Mouse (Mus musculus) lung, adult 2 months (tissue): ENCODE measurements around the gene Ptprm. TPM values are rescaled to one million over a fixed set of nuclear protein-coding genes. Genes with fewer than 3 reads are reported as not detected.

Source experiments
- DNase-seq: peaks from one replicate; pipeline ENCODE4 v3.0.0; 2022
- H3K4me1 ChIP-seq: fragments of 200-500 bp; 2 replicates; pipeline ENCODE4 v1.6.1; 2011; ENCODE audit warnings: low read length; ENCODE audit not compliant: control insufficient read depth, insufficient read depth
- H3K4me3 ChIP-seq: fragments of 200-500 bp; replicated peaks from 2 replicates; pipeline ENCODE3; 2011; ENCODE audit warnings: low read depth, mild to moderate bottlenecking, control low read depth, low read length; ENCODE audit errors: extremely low read depth
- CTCF ChIP-seq: fragments of 200-500 bp; IDR thresholded peaks from 2 replicates; pipeline ENCODE4 v1.5.1; 2011; ENCODE audit warnings: mild to moderate bottlenecking, low read length, control low read depth; ENCODE audit not compliant: insufficient read depth
- POLR2A ChIP-seq: fragments of 200-500 bp; IDR thresholded peaks from 2 replicates; pipeline ENCODE4 v1.6.1; 2011; ENCODE audit warnings: low read depth, mild to moderate bottlenecking, control low read depth, low read length, borderline replicate concordance; ENCODE audit errors: extremely low read depth
- WGBS: fragments of 180-500 bp; shearing (Covaris S2); methylation state at CpG from one replicate; pipeline ENCODE4 v1.1.7; 2018; 5-methylcytosine and 5-hydroxymethylcytosine counted together
- polyA plus RNA-seq: library from polyadenylated mRNA; depleted of rRNA; stranded (reverse); fragments of >200 nt; gene quantifications from 2 replicates; pipeline ENCODE4 v1.2.3, GENCODE M21; 2012

Ptprm gene
- polyA plus RNA-seq, 1 experiment, result 69.9 TPM

DNA sequence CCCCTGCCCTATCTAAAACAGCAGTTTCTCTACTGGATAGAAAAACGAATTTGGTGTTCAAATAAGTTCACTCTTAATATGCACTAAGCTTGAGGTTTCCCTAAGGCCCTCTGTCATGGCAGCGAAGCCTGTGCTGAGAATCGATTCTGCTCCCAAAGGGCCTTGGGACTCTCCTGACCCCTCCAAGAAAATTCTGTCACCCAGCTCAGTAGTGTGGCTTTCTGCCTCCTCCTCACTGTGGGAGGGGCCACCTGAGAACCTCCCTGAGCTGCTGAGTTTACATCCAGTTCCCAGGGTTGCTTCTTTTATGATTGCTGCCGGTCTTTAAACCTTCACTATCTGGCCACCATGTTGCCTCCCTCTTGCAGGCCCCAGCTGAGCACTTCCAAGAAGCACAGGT lies 666.7 kb downstream of the Ptprm start:
- Histone ChIP-seq H3K4me1 (no peaks in the 10 kb centered on the region; the same call in 1 of the 2 replicates), H3K4me3 (no peak overlapping the region)
- TF ChIP-seq CTCF (no peak), POLR2A (no peak)
- no peak for DNase-seq
- 80% methylated on average over 4 of the region's 4 CpGs for WGBS

DNA sequence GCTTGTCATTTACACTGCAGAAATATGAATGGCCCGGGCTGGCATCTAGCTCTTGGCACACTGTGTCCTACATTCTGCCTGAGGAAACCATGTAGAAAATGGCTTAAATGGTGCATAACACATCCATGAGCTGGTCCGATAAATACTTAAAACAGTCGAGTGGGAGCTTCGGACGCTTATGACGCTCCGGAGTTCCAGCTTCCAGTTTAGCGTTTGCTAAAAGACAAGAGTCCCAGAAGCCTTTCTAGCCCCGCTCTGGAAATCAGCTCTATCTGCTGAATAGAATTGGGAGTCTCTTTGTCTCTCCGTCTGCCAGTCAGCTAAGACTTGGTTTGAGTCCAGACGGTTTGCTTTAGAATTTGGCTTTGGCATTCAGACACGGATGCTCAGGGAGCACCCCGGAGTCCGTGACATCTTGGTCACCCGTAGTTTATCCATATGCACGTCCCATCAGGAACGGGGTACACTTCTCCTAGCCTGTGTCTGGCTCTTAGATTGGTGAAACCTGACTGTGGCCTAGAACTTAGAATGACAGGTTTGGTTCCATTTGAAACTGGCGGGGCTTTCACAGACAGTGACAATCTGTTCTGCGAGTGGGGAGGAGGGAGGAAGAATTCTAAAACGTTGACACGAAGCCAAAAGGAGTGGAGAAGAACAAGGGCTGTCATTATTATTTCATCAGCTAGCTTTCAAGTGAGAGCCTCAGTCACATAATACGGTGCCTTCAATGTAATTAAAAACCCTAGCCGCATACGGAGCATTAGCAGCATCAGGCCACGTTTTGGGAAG lies 667.4 kb downstream of the Ptprm start:
- WGBS, result 84% methylated on average over 25 of the region's 25 CpGs
- Histone ChIP-seq H3K4me1 (no peaks in the 10 kb centered on the region; the same call in 1 of the 2 replicates), H3K4me3 (no peak overlapping the region)
- no peak for DNase-seq
- TF ChIP-seq POLR2A (no peak), CTCF (no peak)

DNA sequence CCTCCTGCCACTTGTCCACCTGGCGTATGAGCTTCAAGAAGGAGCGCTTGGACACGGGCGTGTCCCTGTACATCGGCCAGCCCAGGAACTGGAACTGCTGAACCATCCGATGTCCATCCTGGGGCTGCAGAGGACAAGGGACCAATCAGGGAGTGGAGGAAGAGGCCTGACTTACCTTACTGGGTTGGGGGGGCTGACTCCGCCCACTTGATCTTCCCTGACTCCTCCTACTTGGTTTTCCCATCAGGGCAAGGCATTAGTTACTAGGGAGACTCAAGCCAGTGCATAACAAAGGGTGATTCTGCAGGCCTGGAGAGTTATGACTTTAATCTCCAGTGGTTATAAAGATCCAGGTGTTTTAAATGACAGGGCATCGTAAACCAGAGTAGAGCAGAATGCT lies 670.8 kb downstream of the Ptprm start:
- H3K4me3 ChIP-seq, result no peak overlapping the region
- no peaks in the 10 kb centered on the region; the same call in 1 of the 2 replicates for H3K4me1 ChIP-seq
- no peak for TF ChIP-seq POLR2A
- no peak for TF ChIP-seq CTCF
- DNase-seq, result no peak
- 80% methylated on average over 8 of the region's 8 CpGs for WGBS

DNA sequence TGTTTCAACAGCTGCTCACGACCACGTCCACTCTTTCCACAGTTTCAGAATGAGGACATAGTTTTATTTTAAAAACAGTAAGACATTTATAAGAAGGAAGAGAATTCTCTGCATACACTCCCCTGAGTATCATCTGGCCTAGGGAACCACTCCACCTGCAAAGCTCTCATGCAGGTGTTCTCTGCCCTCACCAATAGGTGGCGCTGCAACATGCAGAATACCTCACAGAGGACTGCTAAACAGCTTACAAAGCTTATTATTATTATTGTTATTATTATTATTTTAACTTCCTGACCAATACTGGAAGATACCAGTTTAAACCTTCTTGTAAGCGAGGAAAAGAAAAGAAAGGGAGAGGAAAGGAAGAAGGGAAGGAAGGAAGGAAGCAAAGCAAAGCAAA lies 673.6 kb downstream of the Ptprm start:
- no peak overlapping the region for H3K4me3 ChIP-seq
- peak; percentile 56 for DNase-seq
- WGBS, result 34% methylated on average over 4 of the region's 4 CpGs

DNA sequence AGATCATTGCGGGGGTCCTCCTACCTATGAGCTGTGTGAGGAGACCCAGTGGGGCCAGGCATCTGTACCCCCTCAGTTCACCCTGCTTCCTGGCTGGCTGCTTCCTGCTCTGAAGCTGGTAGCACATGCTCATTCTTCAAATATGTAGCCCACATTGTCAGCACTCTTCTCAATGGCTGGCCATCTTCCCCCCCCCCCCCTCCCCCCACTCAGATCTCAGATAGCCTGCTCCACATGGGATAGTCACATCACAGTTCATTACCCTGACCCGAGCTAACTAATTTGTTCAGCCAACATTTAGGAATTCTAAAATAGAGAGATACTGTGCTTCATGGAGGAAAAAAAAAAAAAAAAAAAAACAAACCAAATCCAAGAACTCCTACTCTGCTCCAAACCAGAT lies 679.6 kb downstream of the Ptprm start:
- H3K4me3 ChIP-seq, result no peak overlapping the region
- no peaks in the 10 kb centered on the region for H3K4me1 ChIP-seq
- no peak for DNase-seq
- no peak for TF ChIP-seq POLR2A
- no peak for TF ChIP-seq CTCF
- 65% methylated on average over 2 of the region's 2 CpGs for whole genome bisulfite sequencing

More for the DNA sequence above, 673.6 kb downstream of the Ptprm start:
- TF ChIP-seq POLR2A (no peak), CTCF (peak; percentile 84)
- no peaks in the 10 kb centered on the region for H3K4me1 ChIP-seq

DNA sequence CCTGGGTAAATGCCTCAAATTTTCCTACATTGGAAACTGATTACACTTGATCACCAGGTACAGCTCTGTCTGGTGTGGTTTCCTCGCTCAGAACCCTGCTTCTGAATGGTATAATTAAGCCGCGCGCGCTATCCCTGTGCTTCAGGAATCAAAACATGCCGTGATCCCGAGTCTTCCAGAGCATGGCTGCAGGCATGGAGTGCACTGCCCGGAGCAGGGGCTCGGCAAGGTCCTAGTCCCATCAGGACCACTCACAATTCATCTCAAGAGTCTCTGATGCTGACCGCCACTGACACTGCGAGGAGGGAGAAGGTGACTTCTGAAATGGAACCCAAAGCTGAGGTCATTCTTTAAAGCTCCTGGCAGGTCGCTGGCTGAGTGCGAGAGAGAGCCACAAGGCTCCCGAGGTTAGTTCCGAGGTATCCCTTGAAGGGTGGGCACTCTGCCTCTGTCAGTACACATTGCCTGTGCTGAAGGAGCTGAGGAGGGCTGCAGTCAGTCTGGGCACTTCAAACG lies 682.5 kb downstream of the Ptprm start:
- TF ChIP-seq CTCF (no peak), POLR2A (no peak)
- WGBS, result 86% methylated on average over 16 of the region's 16 CpGs

DNA sequence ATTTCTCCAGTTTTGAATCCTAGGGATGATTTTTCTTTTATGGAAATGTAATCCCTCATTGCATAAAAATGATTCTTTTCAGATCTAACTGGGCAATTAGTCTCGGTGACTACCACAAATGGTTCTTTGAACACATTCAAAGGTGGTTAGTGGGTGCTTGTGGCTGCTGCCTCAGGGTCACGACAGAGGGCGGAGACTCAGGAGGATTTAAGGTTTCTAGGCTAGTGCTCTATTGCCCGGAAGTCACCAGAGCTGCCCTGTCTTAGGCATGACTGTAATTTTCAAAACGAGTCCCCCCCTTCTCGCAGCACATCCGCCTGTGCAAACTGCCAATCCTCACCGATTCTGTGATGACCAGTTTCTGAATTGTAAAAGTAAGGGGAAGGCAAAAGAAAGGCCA lies 683.0 kb downstream of the Ptprm start:
- no peak for DNase-seq
- TF ChIP-seq POLR2A (no peak), CTCF (no peak)
- WGBS, result 86% methylated on average over 8 of the region's 8 CpGs
- Histone ChIP-seq H3K4me1 (no peaks in the 10 kb centered on the region), H3K4me3 (no peak overlapping the region)

More for the DNA sequence above, 682.5 kb downstream of the Ptprm start:
- H3K4me3 ChIP-seq, result no peak overlapping the region
- no peaks in the 10 kb centered on the region for H3K4me1 ChIP-seq
- DNase-seq, result no peak

DNA sequence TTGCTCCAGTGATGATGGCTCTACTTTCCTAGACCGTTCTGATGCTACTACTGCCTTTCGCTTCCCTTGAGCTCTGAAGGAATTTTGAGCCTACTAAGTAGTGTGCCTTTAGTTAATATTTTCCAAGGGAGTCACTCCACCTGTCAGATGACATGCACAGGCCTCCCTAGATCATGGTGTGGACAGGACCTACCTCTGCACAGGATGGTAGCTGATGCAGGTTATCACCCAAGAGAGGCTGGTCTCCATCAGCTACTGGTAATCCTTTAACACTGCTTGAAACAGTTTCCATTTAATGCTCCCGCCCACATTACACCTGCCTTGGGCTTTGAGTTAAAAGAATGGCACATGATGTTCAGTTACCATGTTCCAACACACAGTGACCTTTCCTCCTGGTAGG lies 688.5 kb downstream of the Ptprm start:
- TF ChIP-seq POLR2A (no peak), CTCF (no peak)
- 90% methylated on average over 3 of the region's 3 CpGs for WGBS
- Histone ChIP-seq H3K4me1 (no peaks in the 10 kb centered on the region), H3K4me3 (no peak overlapping the region)
- no peak for DNase-seq

DNA sequence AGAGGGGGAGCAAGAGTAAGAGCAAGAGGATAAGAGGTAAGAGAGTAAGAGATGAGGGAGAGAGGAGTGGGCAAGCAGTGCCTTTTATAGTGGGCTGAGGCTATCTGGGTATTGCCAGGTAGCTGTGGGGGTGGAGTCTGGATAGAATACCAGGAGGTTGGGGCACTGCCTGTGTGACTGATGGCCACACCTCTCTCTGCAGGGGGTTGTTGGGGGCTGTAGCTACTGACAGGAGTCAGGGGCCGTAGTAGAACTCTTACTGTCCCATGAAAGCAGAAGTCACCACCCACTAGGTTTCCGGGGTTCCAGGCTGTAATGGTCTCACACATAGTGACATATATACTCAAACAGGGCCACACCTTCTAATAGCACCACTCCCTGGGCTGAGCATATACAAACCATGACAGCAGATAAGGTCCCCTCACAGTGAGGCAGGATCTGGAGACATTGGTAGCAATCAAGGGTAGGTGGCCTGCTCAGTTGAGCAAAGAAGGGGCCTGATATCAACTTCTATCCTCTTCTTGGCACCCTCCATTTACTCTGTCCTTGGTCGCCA lies 689.0 kb downstream of the Ptprm start:
- no peak overlapping the region for H3K4me3 ChIP-seq
- no peaks in the 10 kb centered on the region for H3K4me1 ChIP-seq
- DNase-seq, result no peak
- 90% methylated on average over 3 of the region's 3 CpGs for WGBS
- TF ChIP-seq POLR2A (no peak), CTCF (no peak)

DNA sequence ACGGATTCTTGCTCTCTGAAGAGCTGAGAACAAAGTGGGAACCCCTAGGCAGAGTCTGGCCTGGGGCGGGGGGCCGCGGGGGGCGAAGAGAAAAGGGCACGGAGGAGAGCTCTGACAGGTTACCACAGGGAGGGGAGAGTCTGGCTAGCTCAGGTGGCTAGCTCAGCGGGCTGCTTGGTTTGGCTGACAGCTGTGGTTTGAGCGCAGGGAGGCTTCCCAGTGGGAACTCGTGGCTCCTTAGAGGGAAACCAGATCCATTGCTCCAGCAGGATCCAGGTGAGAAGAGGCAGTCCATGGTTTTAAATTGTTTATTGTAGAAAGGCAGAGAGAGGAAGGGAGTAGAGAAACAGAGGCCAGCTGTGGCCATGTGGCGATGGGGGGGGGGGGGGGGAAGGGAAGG lies 689.5 kb downstream of the Ptprm start:
- Histone ChIP-seq H3K4me1 (no peaks in the 10 kb centered on the region), H3K4me3 (no peak overlapping the region)
- DNase-seq, result no peak
- TF ChIP-seq POLR2A, result no peak
- no peak for TF ChIP-seq CTCF
- 83% methylated on average over 10 of the region's 10 CpGs for WGBS
